Mouse (Mus musculus): ENCODE measurements around the gene Plekhg1. TPM values are rescaled to one million over a fixed set of nuclear protein-coding genes. Genes with fewer than 3 reads are reported as not detected.

Plekhg1 gene
- polyA plus RNA-seq, 1 experiment from 2014 or later, result 7.6 TPM

DNA sequence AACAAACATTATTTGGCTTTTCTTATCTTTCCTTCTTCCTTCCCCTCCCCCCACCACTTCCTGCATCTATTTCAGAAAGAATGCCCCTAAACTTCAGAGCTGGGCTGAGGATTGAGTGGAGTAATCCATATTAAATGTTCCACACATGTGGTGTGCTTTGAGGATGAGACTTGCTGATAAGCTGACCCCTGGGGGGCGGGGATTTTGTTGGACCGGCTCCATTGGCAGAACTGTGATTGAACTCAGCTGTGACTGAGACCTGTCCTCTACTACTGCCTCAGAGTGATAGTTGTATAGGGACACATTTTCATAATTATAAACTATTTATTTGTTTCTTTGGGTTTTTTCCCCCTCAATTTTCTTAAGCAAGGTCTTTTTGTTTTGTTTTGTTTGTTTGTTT, 2.9 kb downstream of the Plekhg1 start:
- 0 out of 4 replicates have a peak overlapping the region, but pooled peaks of 1 of the 2 experiments have one; percentile 24 for H3K27ac ChIP-seq (replicated peaks in 1 of 2; ENCODE audit: control insufficient read depth in 1 of 2, insufficient read depth in 1 of 2, low read depth in 2 of 2, low read length in 2 of 2)

DNA sequence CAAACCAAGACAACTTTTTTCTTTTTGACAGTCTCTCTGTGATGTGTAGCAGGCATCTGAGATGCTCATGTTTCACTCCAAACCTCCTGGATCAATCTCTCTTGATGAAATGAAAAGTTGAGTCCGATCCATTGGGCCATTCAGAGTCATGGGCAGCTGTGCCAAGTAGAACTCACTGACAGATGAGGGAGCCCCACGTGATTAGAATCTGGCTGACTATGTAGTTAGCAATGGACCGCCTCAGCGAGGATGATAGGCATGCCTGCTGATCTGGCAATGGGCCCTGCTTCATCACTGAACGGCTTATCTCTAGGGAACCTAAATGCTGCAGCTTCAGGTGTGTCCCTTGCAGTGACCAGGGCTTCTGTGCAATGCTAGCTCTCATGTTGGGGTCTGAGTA, 3.7 kb downstream of the Plekhg1 start:
- no peak overlapping the region for H3K4me2 ChIP-seq (ENCODE audit: low read length)
- no peak overlapping the region for H3K27ac ChIP-seq (replicated peaks in 1 of 2; ENCODE audit: control insufficient read depth in 1 of 2, insufficient read depth in 1 of 2, low read depth in 2 of 2, low read length in 2 of 2)
- no peak overlapping the region for H3K4me3 ChIP-seq (ENCODE audit: control insufficient read depth in 1 of 2, insufficient read depth in 1 of 2, low read depth in 1 of 2, low read length in 2 of 2)
- H3K4me1 ChIP-seq (ENCODE audit: control insufficient read depth in 2 of 2, insufficient read depth in 2 of 2, low read length in 2 of 2), result peaks cover 4 to 6% of the 10 kb centered on the region in 2 experiments; a peak in 2 of 4 replicates
- H3K36me3 ChIP-seq (ENCODE audit: control insufficient read depth, insufficient read depth, low read length), result no peaks in the 10 kb centered on the region
- H3K9me3 ChIP-seq (ENCODE audit: control insufficient read depth, low read length), result no peaks in the 10 kb centered on the region
- WGBS, result 70% methylated on average over 5 of the region's 5 CpGs
- no peaks in the 10 kb centered on the region for H3K27me3 ChIP-seq (ENCODE audit: control insufficient read depth, insufficient read depth, low read length)
- H3K9ac ChIP-seq (ENCODE audit: low read length), result no peak overlapping the region
- no peak for ATAC-seq (ENCODE audit: insufficient number of reproducible peaks, insufficient read depth, low FRiP score, low read depth)

More for the DNA sequence above, 2.9 kb downstream of the Plekhg1 start:
- peak overlapping the region; percentile 37 for H3K4me2 ChIP-seq (ENCODE audit: low read length)
- peaks cover 4 to 6% of the 10 kb centered on the region in 2 experiments; a peak in 2 of 4 replicates for H3K4me1 ChIP-seq (ENCODE audit: control insufficient read depth in 2 of 2, insufficient read depth in 2 of 2, low read length in 2 of 2)
- no peaks in the 10 kb centered on the region for H3K36me3 ChIP-seq (ENCODE audit: control insufficient read depth, insufficient read depth, low read length)
- H3K4me3 ChIP-seq (ENCODE audit: control insufficient read depth in 1 of 2, insufficient read depth in 1 of 2, low read depth in 1 of 2, low read length in 2 of 2), result no peak overlapping the region
- no peaks in the 10 kb centered on the region for H3K27me3 ChIP-seq (ENCODE audit: control insufficient read depth, insufficient read depth, low read length)
- WGBS, result 33% methylated on average over 2 of the region's 2 CpGs
- no peak overlapping the region for H3K9ac ChIP-seq (ENCODE audit: low read length)
- no peak for ATAC-seq (ENCODE audit: insufficient number of reproducible peaks, insufficient read depth, low FRiP score, low read depth)
- no peaks in the 10 kb centered on the region for H3K9me3 ChIP-seq (ENCODE audit: control insufficient read depth, low read length)

DNA sequence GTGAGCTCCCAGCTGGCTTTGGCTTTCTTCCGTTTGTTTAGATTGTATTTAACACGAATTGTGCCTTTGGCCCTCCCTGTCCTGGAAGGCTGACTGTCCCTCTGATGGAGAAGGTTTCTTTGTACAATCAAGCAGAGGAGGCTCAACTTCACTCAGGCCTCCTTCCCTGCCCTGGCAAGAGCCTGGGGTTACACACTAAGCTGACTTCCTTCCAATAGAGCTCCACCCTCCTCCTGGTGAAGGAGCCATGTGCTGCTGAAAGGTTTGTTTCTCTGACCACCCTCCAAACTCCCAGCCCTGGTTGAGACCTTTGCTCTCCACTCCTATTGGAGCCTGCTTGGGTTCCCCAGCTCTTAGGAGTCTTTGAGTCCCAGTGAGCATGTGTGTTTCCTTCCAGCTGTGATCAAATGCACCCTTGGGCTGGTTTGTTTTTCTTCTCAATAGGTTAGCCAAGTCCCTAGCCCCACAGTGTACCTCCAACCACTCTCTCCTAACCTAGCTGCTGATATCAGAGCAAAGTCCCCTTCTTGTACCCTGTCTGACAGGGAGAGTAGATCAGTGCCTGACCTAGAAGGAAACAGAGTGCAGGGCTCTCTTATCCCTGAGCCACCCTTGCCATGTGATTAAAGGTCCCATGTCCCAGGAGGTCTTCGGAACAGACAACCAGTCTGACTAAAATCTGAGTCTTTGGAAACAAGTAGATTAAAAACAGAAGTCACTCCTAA, 6.8 kb downstream of the Plekhg1 start:
- Histone ChIP-seq H3K4me2 (ENCODE audit: low read length) (no peak overlapping the region), H3K4me3 (ENCODE audit: control insufficient read depth in 1 of 2, insufficient read depth in 1 of 2, low read depth in 1 of 2, low read length in 2 of 2) (no peak overlapping the region), H3K4me1 (ENCODE audit: control insufficient read depth in 2 of 2, insufficient read depth in 2 of 2, low read length in 2 of 2) (peaks cover 4 to 6% of the 10 kb centered on the region in 2 experiments; a peak in 2 of 4 replicates), H3K27me3 (ENCODE audit: control insufficient read depth, insufficient read depth, low read length) (no peaks in the 10 kb centered on the region), H3K27ac (replicated peaks in 1 of 2; ENCODE audit: control insufficient read depth in 1 of 2, insufficient read depth in 1 of 2, low read depth in 2 of 2, low read length in 2 of 2) (no peak overlapping the region), H3K36me3 (ENCODE audit: control insufficient read depth, insufficient read depth, low read length) (no peaks in the 10 kb centered on the region), H3K9ac (ENCODE audit: low read length) (no peak overlapping the region), H3K9me3 (ENCODE audit: control insufficient read depth, low read length) (no peaks in the 10 kb centered on the region)
- WGBS, result 25% methylated on average over 3 of the region's 3 CpGs
- ATAC-seq (ENCODE audit: insufficient number of reproducible peaks, insufficient read depth, low FRiP score, low read depth), result no peak

- ATAC-seq (ENCODE audit: insufficient number of reproducible peaks, insufficient read depth, low FRiP score, low read depth), result no peak
- Histone ChIP-seq H3K27me3 (ENCODE audit: control insufficient read depth, insufficient read depth, low read length) (no peaks in the 10 kb centered on the region), H3K27ac (replicated peaks in 1 of 2; ENCODE audit: control insufficient read depth in 1 of 2, insufficient read depth in 1 of 2, low read depth in 2 of 2, low read length in 2 of 2) (no peak overlapping the region), H3K4me1 (ENCODE audit: control insufficient read depth in 2 of 2, insufficient read depth in 2 of 2, low read length in 2 of 2) (peaks cover 4% of the 10 kb centered on the region in 2 experiments; a peak in 2 of 4 replicates), H3K9me3 (ENCODE audit: control insufficient read depth, low read length) (no peaks in the 10 kb centered on the region), H3K4me3 (ENCODE audit: control insufficient read depth in 1 of 2, insufficient read depth in 1 of 2, low read depth in 1 of 2, low read length in 2 of 2) (no peak overlapping the region), H3K9ac (ENCODE audit: low read length) (no peak overlapping the region), H3K4me2 (ENCODE audit: low read length) (no peak overlapping the region), H3K36me3 (ENCODE audit: control insufficient read depth, insufficient read depth, low read length) (no peaks in the 10 kb centered on the region)
- WGBS, result 76% methylated on average over 1 of the region's 1 CpGs
Measured at GRCm38 (mm10) chr10:3749580-3749979, 9.4 kb downstream of the Plekhg1 start.

GRCm38 (mm10) chr10:3761992-3762391, 21.8 kb downstream of the Plekhg1 start:
- no peak overlapping the region for H3K9ac ChIP-seq (ENCODE audit: low read length)

GRCm38 (mm10) chr10:3763199-3763598, 23.0 kb downstream of the Plekhg1 start:
- no peak overlapping the region for H3K27ac ChIP-seq (replicated peaks in 1 of 2; ENCODE audit: control insufficient read depth in 1 of 2, insufficient read depth in 1 of 2, low read depth in 2 of 2, low read length in 2 of 2)
- H3K4me3 ChIP-seq (ENCODE audit: control insufficient read depth in 1 of 2, insufficient read depth in 1 of 2, low read depth in 1 of 2, low read length in 2 of 2), result no peak overlapping the region
- H3K27me3 ChIP-seq (ENCODE audit: control insufficient read depth, insufficient read depth, low read length), result no peaks in the 10 kb centered on the region
- peaks cover 0 to 3% of the 10 kb centered on the region in 2 experiments; a peak in 2 of 4 replicates for H3K4me1 ChIP-seq (ENCODE audit: control insufficient read depth in 2 of 2, insufficient read depth in 2 of 2, low read length in 2 of 2)
- no peaks in the 10 kb centered on the region for H3K9me3 ChIP-seq (ENCODE audit: control insufficient read depth, low read length)
- H3K36me3 ChIP-seq (ENCODE audit: control insufficient read depth, insufficient read depth, low read length), result no peaks in the 10 kb centered on the region
- ATAC-seq (ENCODE audit: insufficient number of reproducible peaks, insufficient read depth, low FRiP score, low read depth), result no peak
- H3K4me2 ChIP-seq (ENCODE audit: low read length), result no peak overlapping the region
- 52% methylated on average over 3 of the region's 3 CpGs for WGBS
- no peak overlapping the region for H3K9ac ChIP-seq (ENCODE audit: low read length)

More at GRCm38 (mm10) chr10:3761992-3762391, 21.8 kb downstream of the Plekhg1 start:
- Histone ChIP-seq H3K36me3 (ENCODE audit: control insufficient read depth, insufficient read depth, low read length) (no peaks in the 10 kb centered on the region), H3K27me3 (ENCODE audit: control insufficient read depth, insufficient read depth, low read length) (no peaks in the 10 kb centered on the region), H3K27ac (replicated peaks in 1 of 2; ENCODE audit: control insufficient read depth in 1 of 2, insufficient read depth in 1 of 2, low read depth in 2 of 2, low read length in 2 of 2) (no peak overlapping the region), H3K9me3 (ENCODE audit: control insufficient read depth, low read length) (no peaks in the 10 kb centered on the region), H3K4me2 (ENCODE audit: low read length) (no peak overlapping the region), H3K4me3 (ENCODE audit: control insufficient read depth in 1 of 2, insufficient read depth in 1 of 2, low read depth in 1 of 2, low read length in 2 of 2) (no peak overlapping the region), H3K4me1 (ENCODE audit: control insufficient read depth in 2 of 2, insufficient read depth in 2 of 2, low read length in 2 of 2) (peaks cover 0 to under 1% of the 10 kb centered on the region in 2 experiments; a peak in 2 of 4 replicates)
- WGBS, result 72% methylated on average over 5 of the region's 5 CpGs
- no peak for ATAC-seq (ENCODE audit: insufficient number of reproducible peaks, insufficient read depth, low FRiP score, low read depth)

- no peak overlapping the region for H3K4me2 ChIP-seq (ENCODE audit: low read length)
- no peaks in the 10 kb centered on the region for H3K27me3 ChIP-seq (ENCODE audit: control insufficient read depth, insufficient read depth, low read length)
- peaks cover 0 to 3% of the 10 kb centered on the region in 2 experiments; a peak in 2 of 4 replicates for H3K4me1 ChIP-seq (ENCODE audit: control insufficient read depth in 2 of 2, insufficient read depth in 2 of 2, low read length in 2 of 2)
- WGBS, result 88% methylated on average over 5 of the region's 5 CpGs
- H3K36me3 ChIP-seq (ENCODE audit: control insufficient read depth, insufficient read depth, low read length), result no peaks in the 10 kb centered on the region
- no peak overlapping the region for H3K27ac ChIP-seq (replicated peaks in 1 of 2; ENCODE audit: control insufficient read depth in 1 of 2, insufficient read depth in 1 of 2, low read depth in 2 of 2, low read length in 2 of 2)
- no peaks in the 10 kb centered on the region for H3K9me3 ChIP-seq (ENCODE audit: control insufficient read depth, low read length)
- H3K4me3 ChIP-seq (ENCODE audit: control insufficient read depth in 1 of 2, insufficient read depth in 1 of 2, low read depth in 1 of 2, low read length in 2 of 2), result no peak overlapping the region
- no peak for ATAC-seq (ENCODE audit: insufficient number of reproducible peaks, insufficient read depth, low FRiP score, low read depth)
- no peak overlapping the region for H3K9ac ChIP-seq (ENCODE audit: low read length)
Measured at GRCm38 (mm10) chr10:3769131-3769530, 29.0 kb downstream of the Plekhg1 start.
